Mouse (Mus musculus): Measurements from ENCODE around the gene Ednra.

GRCm38 (mm10) chr8:77634035-77634434 is 90.2 kb downstream of the Ednra start:
- TF ChIP-seq CTCF (IDR thresholded peaks at IDR 0.05; ENCODE audit: low read depth) (no peak), EP300 (IDR thresholded peaks at IDR 0.05; ENCODE audit: low read depth) (no peak)
